Mouse (Mus musculus): ENCODE results near the gene Tmem131. TPM values are rescaled to one million over a fixed set of nuclear protein-coding genes. Genes with fewer than 3 reads are reported as not detected.

The Tmem131 gene
- total RNA-seq, 2 experiments from 2014 or later, result 37.3 to 40.6 TPM

- DNase-seq, result no peak
Measured at GRCm38 (mm10) chr1:36770998-36771397, 172.5 kb downstream of the Tmem131 start.

- DNase-seq, result no peak
Measured at GRCm38 (mm10) chr1:36769951-36770350, 173.5 kb downstream of the Tmem131 start.

GRCm38 (mm10) chr1:36768786-36769185, 174.7 kb downstream of the Tmem131 start:
- DNase-seq, result no peak

- no peak for DNase-seq
Measured at GRCm38 (mm10) chr1:36767321-36767720, 176.1 kb downstream of the Tmem131 start.

- DNase-seq, result no peak
Measured at GRCm38 (mm10) chr1:36766431-36767205, 176.8 kb downstream of the Tmem131 start.

- no peak for DNase-seq
Measured at GRCm38 (mm10) chr1:36761568-36761967, 181.9 kb downstream of the Tmem131 start, which contains the start of gene Zap70. Zap70 (plus strand) TSS chr1:36761798.

- no peak for DNase-seq
Measured at GRCm38 (mm10) chr1:36761061-36761460, 182.4 kb downstream of the Tmem131 start.

- no peak for DNase-seq
Measured at GRCm38 (mm10) chr1:36760401-36760800, 183.1 kb downstream of the Tmem131 start.

GRCm38 (mm10) chr1:36759076-36759475, 184.4 kb downstream of the Tmem131 start:
- DNase-seq, result no peak

GRCm38 (mm10) chr1:36758553-36758952, 184.9 kb downstream of the Tmem131 start:
- DNase-seq, result no peak

- no peak for DNase-seq
Measured at GRCm38 (mm10) chr1:36753932-36754675, 189.4 kb downstream of the Tmem131 start.

GRCm38 (mm10) chr1:36746452-36746851, 197.0 kb downstream of the Tmem131 start:
- peak; percentile 59 for DNase-seq

- no peak for DNase-seq
Measured at GRCm38 (mm10) chr1:36745661-36746060, 197.8 kb downstream of the Tmem131 start.

- peak; percentile 71 for DNase-seq
Measured at GRCm38 (mm10) chr1:36744268-36744944, 199.1 kb downstream of the Tmem131 start.

GRCm38 (mm10) chr1:36743046-36743445, 200.4 kb downstream of the Tmem131 start:
- DNase-seq, result no peak

Other genes with a start within 250 kb of the Tmem131 start
- not detected for gene 4933424G06Rik, start 233.5 kb downstream of the Tmem131 start, total RNA-seq (2021)
- gene Actr1b, start 229.2 kb downstream of the Tmem131 start, total RNA-seq (2021), result 100 to 1,000 TPM; 124 to 137 TPM
- under 1 TPM; 0.20 to 0.24 TPM for gene Zap70, start 181.9 kb downstream of the Tmem131 start, total RNA-seq (2021)
- under 1 TPM in 1 of 2 experiments, not detected in 1; 0.41 TPM for gene Vwa3b, start 82.9 kb upstream of the Tmem131 start, total RNA-seq (2021)